Mouse (Mus musculus) midbrain, embryonic 13.5 days (tissue): ENCODE data around the gene Hnrnpa0. TPM values are rescaled to one million over a fixed set of nuclear protein-coding genes. Genes with fewer than 3 reads are reported as not detected.
"Not testable (repeated sequence)": the region's sequence is repeated elsewhere in the genome, so short reads cannot be mapped to it uniquely, and the experiment has no call there.

Source experiments
- ATAC-seq: fragments of 200-750 bp; cut with Nextera tagmentation; 2 replicates; pipeline ENCODE4 v1.8.0; 2017; ENCODE audit warnings: mild to moderate bottlenecking, moderate TSS enrichment, moderate library complexity
- H3K27ac ChIP-seq: fragments of 300-500 bp; sonication (generic); 2 replicates; pipeline ENCODE4 v1.5.1; 2015; ENCODE audit warnings: inconsistent platforms, mild to moderate bottlenecking, moderate library complexity
- H3K27me3 ChIP-seq: fragments of 300-500 bp; sonication (generic); 2 replicates; pipeline ENCODE4 v1.6.1; 2015; ENCODE audit warnings: mild to moderate bottlenecking, inconsistent platforms
- H3K36me3 ChIP-seq: fragments of 300-500 bp; sonication (generic); 2 replicates; pipeline ENCODE4 v1.6.1; 2015; ENCODE audit warnings: mild to moderate bottlenecking, inconsistent platforms
- H3K4me1 ChIP-seq: fragments of 300-500 bp; sonication (generic); replicated peaks from 2 replicates; pipeline ENCODE4 v1.6.1; 2015; ENCODE audit warnings: inconsistent platforms
- H3K4me2 ChIP-seq: fragments of 300-500 bp; sonication (generic); replicated peaks from 2 replicates; pipeline ENCODE4 v1.6.1; 2015; ENCODE audit warnings: moderate library complexity, mild to moderate bottlenecking, inconsistent platforms
- H3K4me3 ChIP-seq: fragments of 300-500 bp; sonication (generic); replicated peaks from 2 replicates; pipeline ENCODE4 v1.5.1; 2015; ENCODE audit warnings: mild to moderate bottlenecking, inconsistent platforms
- H3K9ac ChIP-seq: fragments of 300-500 bp; sonication (generic); replicated peaks from 2 replicates; pipeline ENCODE4 v1.6.1; 2015; ENCODE audit warnings: mild to moderate bottlenecking, inconsistent platforms
- H3K9me3 ChIP-seq: fragments of 300-500 bp; sonication (generic); 2 replicates; pipeline ENCODE4 v1.6.1; 2016; ENCODE audit warnings: mild to moderate bottlenecking, inconsistent platforms
- WGBS: fragments of 180-500 bp; shearing (Covaris S2); methylation state at CpG from one replicate; pipeline ENCODE4 v1.1.7; 2015; 5-methylcytosine and 5-hydroxymethylcytosine counted together
- polyA plus RNA-seq: library from polyadenylated mRNA; unstranded; fragments of >200 nt; fragmentation: Nextera tagmentation; extraction: Ambion mirVana; gene quantifications from 2 replicates; pipeline ENCODE4 v1.2.1, GENCODE M21; 2015

The Hnrnpa0 gene
- polyA plus RNA-seq, 1 experiment from 2014 or later, result 65.8 TPM

GRCm38 (mm10) chr13:58149629-58150028, 21.3 kb upstream of the Hnrnpa0 start:
- Histone ChIP-seq H3K4me1 (peaks cover 7% of the 10 kb centered on the region; the same call in 1 of the 2 replicates), H3K9ac (no peak overlapping the region), H3K4me3 (no peak overlapping the region), H3K9me3 (no peaks in the 10 kb centered on the region), H3K4me2 (no peak overlapping the region), H3K27ac (no peak overlapping the region), H3K27me3 (0 out of 2 replicates have a peak, but pooled peaks cover 3% of the 10 kb centered on the region), H3K36me3 (no peaks in the 10 kb centered on the region)
- ATAC-seq, result no peak
- WGBS, result 93% methylated on average over 3 of the region's 3 CpGs

GRCm38 (mm10) chr13:58149033-58149558, 20.7 kb upstream of the Hnrnpa0 start:
- Histone ChIP-seq H3K36me3 (no peaks in the 10 kb centered on the region), H3K9ac (no peak overlapping the region), H3K27me3 (0 out of 2 replicates have a peak, but pooled peaks cover 3% of the 10 kb centered on the region), H3K9me3 (no peaks in the 10 kb centered on the region), H3K27ac (no peak overlapping the region), H3K4me2 (peak overlapping the region; percentile 60), H3K4me1 (peaks cover 7% of the 10 kb centered on the region; the same call in 1 of the 2 replicates), H3K4me3 (peak overlapping the region; percentile 40)
- 44% methylated on average over 5 of the region's 5 CpGs for WGBS
- 0 out of 2 replicates have a peak, but pooled peaks have one; percentile 65 for ATAC-seq

DNA sequence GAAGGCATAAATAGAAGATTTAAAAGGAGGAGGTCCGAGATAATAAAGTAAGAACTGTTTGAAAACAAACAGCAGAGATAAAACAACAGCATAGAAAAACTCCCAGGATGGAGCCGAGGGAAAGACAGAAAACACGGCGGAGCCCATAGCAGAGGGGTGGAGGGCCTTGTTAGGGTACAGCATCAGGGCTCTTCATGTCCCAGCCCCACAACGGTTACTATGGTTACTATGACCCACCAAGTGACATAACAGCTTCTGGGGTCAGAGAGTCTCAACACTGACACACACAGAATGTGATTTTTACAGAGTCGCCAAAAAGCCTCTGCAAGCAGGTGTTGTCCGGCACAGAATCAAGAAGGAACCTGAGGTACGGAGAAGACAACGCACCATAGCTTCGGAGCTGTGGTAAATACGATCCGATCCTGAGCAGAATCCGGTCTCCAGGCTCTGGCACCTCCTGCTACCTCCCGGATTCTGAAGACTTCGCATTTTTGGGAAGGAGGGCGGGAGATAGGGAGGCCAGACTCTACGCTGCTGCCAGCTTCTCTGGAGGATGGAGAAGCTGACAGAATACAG, 20.0 kb upstream of the Hnrnpa0 start:
- H3K27ac ChIP-seq, result 0 out of 2 replicates have a peak overlapping the region, but pooled peaks have one; percentile 0
- peak; percentile 94 for ATAC-seq
- peak overlapping the region; percentile 40 for H3K4me3 ChIP-seq
- WGBS, result under 1% methylated on average over 17 of the region's 17 CpGs
- no peaks in the 10 kb centered on the region for H3K36me3 ChIP-seq
- peak overlapping the region; percentile 51 for H3K9ac ChIP-seq
- H3K4me2 ChIP-seq, result peak overlapping the region; percentile 60
- H3K9me3 ChIP-seq, result no peaks in the 10 kb centered on the region
- H3K4me1 ChIP-seq, result peaks cover 7% of the 10 kb centered on the region; the same call in 1 of the 2 replicates
- 0 out of 2 replicates have a peak, but pooled peaks cover 3% of the 10 kb centered on the region for H3K27me3 ChIP-seq

GRCm38 (mm10) chr13:58147760-58148159, 19.4 kb upstream of the Hnrnpa0 start:
- Histone ChIP-seq H3K36me3 (no peaks in the 10 kb centered on the region), H3K27me3 (0 out of 2 replicates have a peak, but pooled peaks cover 3% of the 10 kb centered on the region), H3K4me3 (no peak overlapping the region), H3K4me1 (peaks cover 7% of the 10 kb centered on the region; the same call in 1 of the 2 replicates), H3K9ac (no peak overlapping the region), H3K9me3 (no peaks in the 10 kb centered on the region), H3K27ac (no peak overlapping the region), H3K4me2 (no peak overlapping the region)
- ATAC-seq, result no peak
- WGBS, result 77% methylated on average over 1 of the region's 1 CpGs

DNA sequence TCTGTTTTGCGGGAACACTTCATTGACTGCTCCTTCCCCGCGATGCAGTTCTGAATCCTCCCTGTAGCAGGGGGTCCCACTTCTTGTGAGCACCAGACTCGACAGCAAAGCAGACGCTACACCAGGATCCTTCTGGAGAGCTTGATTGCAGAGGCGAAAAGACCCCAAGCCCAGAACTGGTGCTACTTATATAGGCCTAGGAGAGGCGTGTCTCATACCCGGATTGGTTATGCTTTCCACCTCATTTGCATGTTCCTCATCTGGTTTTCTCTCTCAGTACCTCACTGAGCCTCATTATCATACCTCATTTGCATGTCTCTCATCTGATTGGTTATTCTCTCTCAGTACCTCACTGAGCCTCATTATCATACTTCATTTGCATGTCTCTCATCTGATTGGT, 18.2 kb upstream of the Hnrnpa0 start:
- not testable (repeated sequence) for H3K4me1 ChIP-seq, H3K4me2 ChIP-seq, H3K9me3 ChIP-seq, H3K27me3 ChIP-seq, H3K9ac ChIP-seq, H3K27ac ChIP-seq, ATAC-seq, H3K4me3 ChIP-seq, H3K36me3 ChIP-seq
- 97% methylated on average over 8 of the region's 8 CpGs for WGBS

DNA sequence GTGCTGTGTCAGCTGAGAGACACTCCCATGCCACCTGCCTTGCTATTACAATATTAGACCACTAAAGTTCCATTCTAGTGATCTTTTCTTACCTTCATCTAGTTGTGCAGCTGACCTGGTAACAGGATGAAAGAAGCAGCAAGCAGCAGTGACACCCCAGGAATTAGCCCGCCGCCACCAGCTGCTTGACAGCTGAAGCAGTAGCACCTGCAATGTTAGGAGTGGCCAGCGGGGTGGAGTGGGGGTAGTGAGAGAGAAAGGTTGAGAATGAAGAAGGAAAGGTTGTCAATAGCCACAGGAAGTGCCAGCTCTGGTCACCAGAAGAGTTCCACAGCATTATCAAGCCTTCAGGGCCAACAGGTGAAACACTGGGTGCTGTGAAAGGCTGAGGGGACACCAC, 3.3 kb upstream of the Hnrnpa0 start:
- Histone ChIP-seq H3K27ac (no peak overlapping the region), H3K4me1 (peaks cover 9% of the 10 kb centered on the region), H3K9me3 (no peaks in the 10 kb centered on the region; the same call in 1 of the 2 replicates), H3K27me3 (no peaks in the 10 kb centered on the region), H3K4me2 (no peak overlapping the region), H3K36me3 (no peaks in the 10 kb centered on the region), H3K4me3 (no peak overlapping the region), H3K9ac (no peak overlapping the region)
- WGBS, result 57% methylated on average over 3 of the region's 3 CpGs
- no peak for ATAC-seq

- Histone ChIP-seq H3K27ac (peak overlapping the region; percentile 100), H3K36me3 (no peaks in the 10 kb centered on the region), H3K27me3 (no peaks in the 10 kb centered on the region), H3K9ac (peak overlapping the region; percentile 99), H3K9me3 (no peaks in the 10 kb centered on the region), H3K4me1 (peaks cover 26% of the 10 kb centered on the region), H3K4me2 (peak overlapping the region; percentile 65), H3K4me3 (peak overlapping the region; percentile 99)
- WGBS, result 43% methylated on average over 4 of the region's 4 CpGs
- 0 out of 2 replicates have a peak, but pooled peaks have one; percentile 1 for ATAC-seq
These were observed 1.4 kb upstream of the Hnrnpa0 start for GRCm38 (mm10) chr13:58129687-58130246.

DNA sequence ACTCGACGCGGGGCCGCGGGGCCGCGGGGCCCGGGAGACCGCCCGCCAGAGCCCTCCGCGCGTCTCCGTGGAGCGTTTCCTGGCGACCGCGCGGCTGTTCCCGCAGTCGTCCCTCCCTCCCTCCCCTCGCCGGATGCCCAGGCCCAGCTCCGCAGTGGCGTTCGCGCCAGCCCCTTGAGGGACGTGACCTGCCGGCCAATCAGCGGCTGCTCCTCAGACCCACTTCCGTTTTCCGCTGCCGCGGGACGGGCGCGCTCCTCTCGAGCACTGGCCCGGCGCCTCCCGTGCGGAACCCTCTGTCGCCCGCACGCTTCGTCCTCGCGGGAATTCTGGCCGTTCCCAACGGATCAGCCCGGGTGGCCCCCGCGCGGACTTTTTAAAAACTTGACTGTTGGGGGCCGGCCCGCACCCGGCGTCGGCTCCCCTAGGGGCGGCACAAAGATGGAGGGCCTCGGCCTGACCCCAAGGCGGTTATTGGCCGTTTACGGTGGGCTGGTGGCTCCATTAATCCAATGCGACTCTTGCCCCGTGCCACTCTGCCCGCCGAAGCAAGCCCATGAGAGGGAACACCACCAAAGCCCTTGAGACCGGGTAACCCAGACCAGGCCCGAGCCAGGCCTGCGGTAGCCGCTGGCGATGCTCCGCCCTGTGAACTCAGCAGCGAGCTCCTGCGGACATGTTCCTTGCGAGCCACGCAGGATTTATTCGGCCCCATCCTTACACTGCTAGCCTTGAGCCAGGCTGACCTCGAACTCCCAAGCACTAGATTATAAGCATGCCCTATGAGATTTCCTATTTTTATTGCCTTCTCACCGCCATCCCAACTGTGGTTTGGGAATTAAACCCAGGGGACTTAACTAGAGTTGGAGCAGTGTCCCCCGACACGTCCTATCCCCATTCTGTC, 664 bp upstream of the Hnrnpa0 start:
- H3K4me2 ChIP-seq, result peak overlapping the region; percentile 65
- H3K36me3 ChIP-seq, result no peaks in the 10 kb centered on the region
- H3K27ac ChIP-seq, result peak overlapping the region; percentile 100
- peak overlapping the region; percentile 99 for H3K4me3 ChIP-seq
- H3K4me1 ChIP-seq, result peaks cover 34% of the 10 kb centered on the region
- WGBS, result under 1% methylated on average over 75 of the region's 83 CpGs
- H3K9me3 ChIP-seq, result no peaks in the 10 kb centered on the region
- peak overlapping the region; percentile 99 for H3K9ac ChIP-seq
- ATAC-seq, result peak; percentile 98
- no peaks in the 10 kb centered on the region for H3K27me3 ChIP-seq

- peak overlapping the region; percentile 100 for H3K27ac ChIP-seq
- H3K4me2 ChIP-seq, result peak overlapping the region; percentile 86
- ATAC-seq, result peak; percentile 60
- no peaks in the 10 kb centered on the region for H3K9me3 ChIP-seq
- no peaks in the 10 kb centered on the region for H3K27me3 ChIP-seq
- under 1% methylated on average over 71 of the region's 81 CpGs for WGBS
- H3K9ac ChIP-seq, result peak overlapping the region; percentile 99
- no peaks in the 10 kb centered on the region for H3K36me3 ChIP-seq
- H3K4me3 ChIP-seq, result peak overlapping the region; percentile 99
- H3K4me1 ChIP-seq, result peaks cover 42% of the 10 kb centered on the region
These were observed 492 bp downstream of the Hnrnpa0 start for GRCm38 (mm10) chr13:58127766-58128361.

DNA sequence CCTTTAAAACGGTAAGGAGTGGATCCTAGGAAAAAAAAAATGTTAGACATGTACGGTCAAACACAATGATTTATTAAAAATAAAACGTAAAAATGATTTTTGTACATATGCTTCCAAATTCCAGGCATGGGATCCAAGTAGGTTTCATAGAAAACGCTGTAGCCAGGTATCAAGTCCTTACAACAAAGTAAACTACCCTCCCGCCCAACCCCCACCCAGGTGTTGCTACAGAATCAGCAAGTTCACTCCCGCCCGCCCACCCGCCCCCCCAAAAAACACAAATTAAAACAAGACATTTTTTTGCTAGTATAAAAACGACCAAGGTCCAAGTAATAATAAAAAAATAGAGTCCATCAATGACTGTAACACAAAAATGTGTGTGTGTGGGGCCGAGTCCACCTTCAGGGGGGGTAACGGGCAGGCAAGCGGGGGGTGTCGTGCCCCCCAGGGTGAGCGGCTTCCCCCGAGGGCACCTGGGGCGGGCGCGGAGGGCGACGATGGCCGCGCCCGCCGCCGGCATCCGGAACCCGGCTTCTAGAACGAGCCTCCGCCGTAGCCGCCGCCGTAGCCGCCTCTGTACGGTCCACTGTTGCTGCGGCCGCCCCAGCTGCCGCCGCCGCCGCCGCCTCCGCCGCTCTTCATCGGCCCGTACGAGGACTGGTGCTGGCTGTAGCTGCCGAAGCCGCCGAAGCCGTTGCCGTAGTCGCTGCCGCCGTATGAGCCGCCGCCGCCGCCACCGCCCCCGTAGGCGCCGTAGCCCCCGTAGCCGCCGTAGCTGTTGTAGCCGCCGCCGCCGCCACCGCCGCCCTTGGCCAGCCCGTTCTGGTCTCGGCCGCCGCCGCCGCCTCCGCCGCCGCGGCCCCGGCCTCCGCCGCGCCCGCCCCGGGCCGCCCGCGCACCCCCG, 1.2 kb downstream of the Hnrnpa0 start:
- Histone ChIP-seq H3K4me2 (peak overlapping the region; percentile 86), H3K9me3 (no peaks in the 10 kb centered on the region), H3K4me1 (peaks cover 42% of the 10 kb centered on the region), H3K27ac (peak overlapping the region; percentile 100), H3K9ac (peak overlapping the region; percentile 99), H3K36me3 (no peaks in the 10 kb centered on the region), H3K4me3 (peak overlapping the region; percentile 99), H3K27me3 (no peaks in the 10 kb centered on the region)
- no peak for ATAC-seq
- under 1% methylated on average over 66 of the region's 92 CpGs for WGBS
